Mouse (Mus musculus): ENCODE results near the gene Pds5b. TPM values are rescaled to one million over a fixed set of nuclear protein-coding genes. Genes with fewer than 3 reads are reported as not detected.
"Not testable (repeated sequence)": the region's sequence is repeated elsewhere in the genome, so short reads cannot be mapped to it uniquely, and the experiment has no call there.

Pds5b gene
- polyA plus RNA-seq, 1 experiment = 63.4 TPM

DNA sequence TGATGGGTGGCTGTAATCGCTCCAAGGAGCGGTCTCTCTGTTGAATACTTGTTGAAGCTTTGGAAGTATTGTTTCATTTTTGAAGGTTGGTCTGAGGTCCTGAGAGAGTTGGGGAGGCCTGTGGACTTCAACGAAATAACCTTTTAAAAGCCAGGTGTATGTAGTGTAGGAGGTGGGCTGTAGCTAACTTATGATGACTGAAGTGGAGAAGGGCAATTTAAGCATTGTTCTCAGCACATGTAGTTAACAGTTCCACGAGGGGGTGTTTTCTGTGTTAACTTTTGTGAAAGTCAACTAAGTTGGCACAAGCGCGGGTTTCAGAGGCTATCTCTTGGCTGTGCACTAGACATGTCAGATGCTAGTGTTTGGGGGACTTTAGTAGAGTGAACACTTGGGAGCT, 1.3 kb downstream of the Pds5b start:
- no peaks in the 10 kb centered on the region for H3K36me3 ChIP-seq (ENCODE audit: control insufficient read depth, insufficient read depth, low read length, poor library complexity, severe bottlenecking)
- TF ChIP-seq POLR2A (IDR thresholded peaks at IDR 0.05; ENCODE audit: insufficient read depth, low read length) (no peak), CTCF (IDR thresholded peaks at IDR 0.05; ENCODE audit: low read depth, low read length) (no peak), EP300 (IDR thresholded peaks at IDR 0.05; ENCODE audit: insufficient read depth, low read depth, low read length) (no peak)
- H3K4me1 ChIP-seq (ENCODE audit: control insufficient read depth, insufficient read depth, low read length) = no peaks in the 10 kb centered on the region
- no peak overlapping the region for H3K4me3 ChIP-seq (ENCODE audit: low read depth, low read length)
- no peaks in the 10 kb centered on the region for H3K9me3 ChIP-seq (replicated peaks; ENCODE audit: control insufficient read depth, insufficient read depth, low read length, poor library complexity, severe bottlenecking)
- peak overlapping the region; percentile 95 for H3K9ac ChIP-seq (ENCODE audit: low read depth, poor library complexity, severe bottlenecking)
- no peak overlapping the region for H3K27ac ChIP-seq (ENCODE audit: insufficient read depth, low read length)
- H3K27me3 ChIP-seq (ENCODE audit: control insufficient read depth, insufficient read depth, low read length, poor library complexity, severe bottlenecking) = no peaks in the 10 kb centered on the region; the same call in 1 of the 2 replicates

DNA sequence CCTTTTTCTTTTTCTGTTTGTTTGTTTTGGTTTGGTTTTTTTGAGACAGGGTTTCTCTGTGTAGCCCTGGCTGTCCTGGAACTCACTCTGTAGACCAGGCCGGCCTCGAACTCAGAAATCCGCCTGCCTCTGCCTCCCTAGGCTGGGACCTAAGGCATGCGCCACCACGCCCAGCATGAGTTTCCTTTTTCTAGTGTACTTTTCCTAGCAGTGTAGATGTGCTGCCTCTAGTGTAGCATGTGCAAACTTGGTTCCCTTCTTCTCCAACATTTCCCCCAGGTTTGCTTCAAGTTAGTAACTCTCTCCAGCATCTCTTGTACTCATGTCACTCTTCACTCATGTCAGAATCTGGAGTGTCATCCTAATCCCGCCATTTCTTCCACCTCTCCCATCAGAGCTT, 9.3 kb downstream of the Pds5b start:
- not testable (repeated sequence) for H3K27ac ChIP-seq (ENCODE audit: insufficient read depth, low read length); H3K27me3 ChIP-seq (ENCODE audit: control insufficient read depth, insufficient read depth, low read length, poor library complexity, severe bottlenecking); H3K36me3 ChIP-seq (ENCODE audit: control insufficient read depth, insufficient read depth, low read length, poor library complexity, severe bottlenecking); H3K9me3 ChIP-seq (replicated peaks; ENCODE audit: control insufficient read depth, insufficient read depth, low read length, poor library complexity, severe bottlenecking); H3K4me1 ChIP-seq (ENCODE audit: control insufficient read depth, insufficient read depth, low read length); H3K4me3 ChIP-seq (ENCODE audit: low read depth, low read length); H3K9ac ChIP-seq (ENCODE audit: low read depth, poor library complexity, severe bottlenecking)

DNA sequence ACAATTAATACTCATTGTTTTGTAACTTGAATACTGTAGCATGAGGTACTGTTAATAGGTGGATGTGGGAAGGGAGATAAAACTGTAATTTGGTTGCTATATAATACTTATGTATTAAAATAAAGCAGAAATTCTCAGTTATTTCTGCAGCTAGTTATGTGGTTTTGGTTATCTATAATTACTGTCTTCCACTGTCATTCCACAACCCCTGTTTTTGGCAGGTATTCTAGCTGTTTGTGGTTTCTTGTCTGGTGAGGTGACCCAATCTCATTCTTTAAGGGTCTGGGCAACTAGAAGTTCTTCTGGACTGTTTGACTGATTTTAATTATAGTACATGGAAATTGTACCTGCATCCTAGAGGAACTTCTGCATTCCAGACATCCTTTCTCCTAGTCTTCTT, 17.1 kb downstream of the Pds5b start:
- TF ChIP-seq CTCF (IDR thresholded peaks at IDR 0.05; ENCODE audit: low read depth, low read length) = no peak

DNA sequence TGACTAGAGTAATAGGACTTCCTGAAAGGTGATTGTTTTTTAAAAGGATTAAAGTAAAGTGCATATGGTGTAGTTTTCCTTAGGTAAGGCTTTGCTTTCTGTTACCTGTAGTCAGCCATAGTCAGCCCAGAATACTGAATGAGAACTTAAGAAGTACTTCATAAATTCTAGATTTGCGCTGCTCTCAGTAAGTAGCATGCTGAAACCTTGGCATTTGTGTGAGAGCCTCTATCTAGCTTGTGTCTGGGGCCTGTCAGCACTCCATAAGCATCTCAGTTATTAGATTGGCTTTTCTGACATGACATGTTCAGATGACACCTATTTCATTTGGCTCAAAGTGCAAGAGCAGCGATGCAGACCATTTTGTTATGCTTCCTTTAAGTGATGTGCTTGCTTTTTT, 19.7 kb downstream of the Pds5b start:
- Histone ChIP-seq H3K9me3 (replicated peaks; ENCODE audit: control insufficient read depth, insufficient read depth, low read length, poor library complexity, severe bottlenecking) (no peaks in the 10 kb centered on the region), H3K4me1 (ENCODE audit: control insufficient read depth, insufficient read depth, low read length) (no peaks in the 10 kb centered on the region), H3K36me3 (ENCODE audit: control insufficient read depth, insufficient read depth, low read length, poor library complexity, severe bottlenecking) (no peaks in the 10 kb centered on the region), H3K27me3 (ENCODE audit: control insufficient read depth, insufficient read depth, low read length, poor library complexity, severe bottlenecking) (no peaks in the 10 kb centered on the region), H3K9ac (ENCODE audit: low read depth, poor library complexity, severe bottlenecking) (no peak overlapping the region), H3K27ac (ENCODE audit: insufficient read depth, low read length) (no peak overlapping the region), H3K4me3 (ENCODE audit: low read depth, low read length) (no peak overlapping the region)
- TF ChIP-seq CTCF (IDR thresholded peaks at IDR 0.05; ENCODE audit: low read depth, low read length) (no peak), EP300 (IDR thresholded peaks at IDR 0.05; ENCODE audit: insufficient read depth, low read depth, low read length) (no peak), POLR2A (IDR thresholded peaks at IDR 0.05; ENCODE audit: insufficient read depth, low read length) (no peak)

More for the DNA sequence above, 17.1 kb downstream of the Pds5b start:
- Histone ChIP-seq H3K9ac (ENCODE audit: low read depth, poor library complexity, severe bottlenecking) (no peak overlapping the region), H3K36me3 (ENCODE audit: control insufficient read depth, insufficient read depth, low read length, poor library complexity, severe bottlenecking) (no peaks in the 10 kb centered on the region), H3K9me3 (replicated peaks; ENCODE audit: control insufficient read depth, insufficient read depth, low read length, poor library complexity, severe bottlenecking) (no peaks in the 10 kb centered on the region), H3K27me3 (ENCODE audit: control insufficient read depth, insufficient read depth, low read length, poor library complexity, severe bottlenecking) (no peaks in the 10 kb centered on the region), H3K27ac (ENCODE audit: insufficient read depth, low read length) (no peak overlapping the region), H3K4me3 (ENCODE audit: low read depth, low read length) (no peak overlapping the region), H3K4me1 (ENCODE audit: control insufficient read depth, insufficient read depth, low read length) (no peaks in the 10 kb centered on the region)

DNA sequence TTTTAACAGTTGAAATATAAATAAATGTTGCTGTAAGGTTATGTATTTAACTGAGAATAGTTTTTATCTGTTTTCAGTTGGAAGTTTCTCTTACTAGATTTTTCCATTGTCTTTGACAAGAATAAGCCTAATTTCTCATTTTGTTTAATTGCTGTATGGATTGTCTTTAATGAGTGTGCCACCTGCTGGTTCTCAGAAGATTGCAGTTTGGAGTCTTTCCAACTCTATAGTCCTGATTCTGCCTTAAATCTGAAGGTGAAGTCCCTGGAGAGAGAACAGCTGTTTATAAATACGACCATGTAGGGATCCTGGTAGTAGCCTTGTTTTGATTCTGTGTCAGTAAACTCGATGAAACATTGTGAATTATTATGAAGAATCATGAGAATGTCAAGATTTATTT, 29.2 kb downstream of the Pds5b start:
- H3K9ac ChIP-seq (ENCODE audit: low read depth, poor library complexity, severe bottlenecking) = no peak overlapping the region
- no peaks in the 10 kb centered on the region for H3K9me3 ChIP-seq (replicated peaks; ENCODE audit: control insufficient read depth, insufficient read depth, low read length, poor library complexity, severe bottlenecking)
- no peaks in the 10 kb centered on the region for H3K36me3 ChIP-seq (ENCODE audit: control insufficient read depth, insufficient read depth, low read length, poor library complexity, severe bottlenecking)
- no peak overlapping the region for H3K4me3 ChIP-seq (ENCODE audit: low read depth, low read length)
- no peak overlapping the region for H3K27ac ChIP-seq (ENCODE audit: insufficient read depth, low read length)
- no peaks in the 10 kb centered on the region for H3K4me1 ChIP-seq (ENCODE audit: control insufficient read depth, insufficient read depth, low read length)
- no peaks in the 10 kb centered on the region for H3K27me3 ChIP-seq (ENCODE audit: control insufficient read depth, insufficient read depth, low read length, poor library complexity, severe bottlenecking)
- TF ChIP-seq EP300 (IDR thresholded peaks at IDR 0.05; ENCODE audit: insufficient read depth, low read depth, low read length) (no peak), CTCF (IDR thresholded peaks at IDR 0.05; ENCODE audit: low read depth, low read length) (no peak), POLR2A (IDR thresholded peaks at IDR 0.05; ENCODE audit: insufficient read depth, low read length) (no peak)

DNA sequence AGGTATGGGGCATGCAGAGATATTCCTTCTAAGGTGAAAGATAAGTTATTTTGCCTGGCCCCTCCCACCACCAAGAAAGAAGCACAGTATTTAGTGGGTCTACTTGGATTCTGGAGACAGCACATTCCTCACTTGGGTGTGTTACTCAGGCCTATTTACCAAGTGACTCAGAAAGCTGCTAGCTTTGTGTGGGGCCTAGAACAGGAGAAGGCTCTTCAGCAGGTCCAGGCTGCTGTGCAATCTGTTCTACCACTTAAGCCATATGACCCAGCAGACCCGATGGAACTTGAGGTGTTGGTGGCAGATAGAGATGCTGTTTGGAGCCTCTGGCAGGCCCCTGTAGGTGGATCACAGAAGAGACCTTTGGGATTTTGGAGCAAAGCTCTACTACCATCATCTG, 33.1 kb downstream of the Pds5b start:
- not testable (repeated sequence) for H3K4me3 ChIP-seq (ENCODE audit: low read depth, low read length); H3K36me3 ChIP-seq (ENCODE audit: control insufficient read depth, insufficient read depth, low read length, poor library complexity, severe bottlenecking); H3K27me3 ChIP-seq (ENCODE audit: control insufficient read depth, insufficient read depth, low read length, poor library complexity, severe bottlenecking); H3K27ac ChIP-seq (ENCODE audit: insufficient read depth, low read length); H3K9ac ChIP-seq (ENCODE audit: low read depth, poor library complexity, severe bottlenecking); H3K4me1 ChIP-seq (ENCODE audit: control insufficient read depth, insufficient read depth, low read length); H3K9me3 ChIP-seq (replicated peaks; ENCODE audit: control insufficient read depth, insufficient read depth, low read length, poor library complexity, severe bottlenecking)

DNA sequence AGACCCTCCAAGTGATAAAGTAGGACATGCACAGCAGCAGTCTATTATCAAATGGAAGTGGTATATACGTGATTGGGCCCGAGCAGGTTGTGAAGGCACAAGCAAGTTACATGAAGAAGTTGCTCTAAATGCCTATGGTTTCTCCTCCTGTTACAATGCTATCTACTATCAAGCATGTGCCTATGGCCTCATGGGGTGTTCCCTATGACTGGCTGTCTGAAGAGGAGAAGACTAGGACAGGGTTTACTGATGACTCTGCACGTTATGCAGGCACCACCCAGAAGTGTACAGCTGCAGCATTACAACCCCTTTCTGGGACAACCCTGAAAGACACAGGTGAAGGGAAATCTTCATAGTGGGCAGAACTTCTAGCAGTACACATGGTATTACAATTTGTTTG, 33.6 kb downstream of the Pds5b start:
- H3K27me3 ChIP-seq (ENCODE audit: control insufficient read depth, insufficient read depth, low read length, poor library complexity, severe bottlenecking); H3K36me3 ChIP-seq (ENCODE audit: control insufficient read depth, insufficient read depth, low read length, poor library complexity, severe bottlenecking); H3K9me3 ChIP-seq (replicated peaks; ENCODE audit: control insufficient read depth, insufficient read depth, low read length, poor library complexity, severe bottlenecking); H3K9ac ChIP-seq (ENCODE audit: low read depth, poor library complexity, severe bottlenecking); H3K4me3 ChIP-seq (ENCODE audit: low read depth, low read length); H3K27ac ChIP-seq (ENCODE audit: insufficient read depth, low read length); H3K4me1 ChIP-seq (ENCODE audit: control insufficient read depth, insufficient read depth, low read length): not testable (repeated sequence)

All from ES-Bruce4 (cell line).